Mouse (Mus musculus) midbrain, embryonic 10.5 days (tissue): ENCODE results near the gene Ctnnb1. TPM values are rescaled to one million over a fixed set of nuclear protein-coding genes. Genes with fewer than 3 reads are reported as not detected.

Source experiments
- DNase-seq: peaks from one replicate; pipeline ENCODE4 v3.0.0-alpha.2; 2017; ENCODE audit warnings: low spot score
- H3K27ac ChIP-seq: fragments of 300-500 bp; sonication (generic); replicated peaks from 2 replicates; pipeline ENCODE4 v1.5.1; 2016; ENCODE audit warnings: mild to moderate bottlenecking
- H3K27me3 ChIP-seq: fragments of 300-500 bp; sonication (generic); 2 replicates; pipeline ENCODE4 v1.6.1; 2016; ENCODE audit warnings: low read depth, mild to moderate bottlenecking; ENCODE audit not compliant: poor library complexity, severe bottlenecking
- H3K36me3 ChIP-seq: fragments of 300-500 bp; sonication (generic); 2 replicates; pipeline ENCODE4 v1.6.1; 2016; ENCODE audit warnings: mild to moderate bottlenecking, moderate library complexity
- H3K4me1 ChIP-seq: fragments of 300-500 bp; sonication (generic); 2 replicates; pipeline ENCODE4 v1.6.1; 2016
- H3K4me3 ChIP-seq: fragments of 300-500 bp; sonication (generic); 2 replicates; pipeline ENCODE4 v1.5.1; 2016; ENCODE audit warnings: mild to moderate bottlenecking, moderate library complexity
- H3K9me3 ChIP-seq: fragments of 300-500 bp; sonication (generic); replicated peaks from 2 replicates; pipeline ENCODE4 v1.6.1; 2016; ENCODE audit warnings: mild to moderate bottlenecking
- WGBS: fragments of 180-500 bp; shearing (Covaris S2); methylation state at CpG from one replicate; pipeline ENCODE4 v1.1.7; 2016; 5-methylcytosine and 5-hydroxymethylcytosine counted together
- microRNA-seq: library from miRNA; unstranded; fragments of <30 nt; microRNA quantifications from one replicate; pipeline ENCODE4, GENCODE M21; 2017
- polyA plus RNA-seq: library from polyadenylated mRNA; unstranded; fragments of >200 nt; fragmentation: Nextera tagmentation; extraction: Ambion mirVana; gene quantifications from 2 replicates; pipeline ENCODE4 v1.2.1, GENCODE M21; 2016

Gene Ctnnb1
- polyA plus RNA-seq, 1 experiment from 2014 or later, result 633 TPM

GRCm38 (mm10) chr9:120993004-120993403 is 64.0 kb downstream of the Ctnnb1 start:
- Histone ChIP-seq H3K36me3 (no peaks in the 10 kb centered on the region), H3K27ac (no peak overlapping the region), H3K4me3 (no peak overlapping the region), H3K4me1 (peaks cover 48% of the 10 kb centered on the region), H3K27me3 (no peaks in the 10 kb centered on the region), H3K9me3 (no peaks in the 10 kb centered on the region)
- WGBS, result 73% methylated on average over 10 of the region's 10 CpGs
- DNase-seq, result no peak

- Histone ChIP-seq H3K27me3 (no peaks in the 10 kb centered on the region), H3K4me3 (no peak overlapping the region), H3K36me3 (no peaks in the 10 kb centered on the region), H3K9me3 (no peaks in the 10 kb centered on the region), H3K27ac (peak overlapping the region; percentile 1; the same call in 1 of the 2 replicates), H3K4me1 (peaks cover 41% of the 10 kb centered on the region)
- WGBS, result 82% methylated on average over 15 of the region's 15 CpGs
- DNase-seq, result no peak
These were observed 65.5 kb downstream of the Ctnnb1 start for GRCm38 (mm10) chr9:120994223-120995155.

- Histone ChIP-seq H3K9me3 (no peaks in the 10 kb centered on the region), H3K36me3 (no peaks in the 10 kb centered on the region), H3K4me1 (peaks cover 9% of the 10 kb centered on the region; the same call in 1 of the 2 replicates), H3K4me3 (no peak overlapping the region), H3K27me3 (no peaks in the 10 kb centered on the region), H3K27ac (no peak overlapping the region)
- WGBS, result 87% methylated on average over 11 of the region's 11 CpGs
- DNase-seq, result no peak
These were observed 69.7 kb downstream of the Ctnnb1 start for GRCm38 (mm10) chr9:120998696-120999095.

GRCm38 (mm10) chr9:121000641-121001320 is 71.8 kb downstream of the Ctnnb1 start:
- H3K4me3 ChIP-seq, result no peak overlapping the region
- H3K36me3 ChIP-seq, result no peaks in the 10 kb centered on the region
- H3K27me3 ChIP-seq, result no peaks in the 10 kb centered on the region
- H3K4me1 ChIP-seq, result no peaks in the 10 kb centered on the region
- no peaks in the 10 kb centered on the region for H3K9me3 ChIP-seq
- no peak for DNase-seq
- WGBS, result 83% methylated on average over 7 of the region's 7 CpGs
- H3K27ac ChIP-seq, result no peak overlapping the region

- Histone ChIP-seq H3K9me3 (no peaks in the 10 kb centered on the region), H3K4me3 (no peak overlapping the region), H3K27ac (no peak overlapping the region), H3K36me3 (no peaks in the 10 kb centered on the region), H3K4me1 (no peaks in the 10 kb centered on the region), H3K27me3 (no peaks in the 10 kb centered on the region)
- 81% methylated on average over 15 of the region's 15 CpGs for WGBS
- DNase-seq, result no peak
These were observed 72.9 kb downstream of the Ctnnb1 start for GRCm38 (mm10) chr9:121001681-121002540.

- Histone ChIP-seq H3K4me1 (peaks cover 13% of the 10 kb centered on the region), H3K9me3 (no peaks in the 10 kb centered on the region), H3K27me3 (no peaks in the 10 kb centered on the region), H3K27ac (no peak overlapping the region), H3K36me3 (no peaks in the 10 kb centered on the region), H3K4me3 (no peak overlapping the region)
- no peak for DNase-seq
- WGBS, result 85% methylated on average over 7 of the region's 7 CpGs
These were observed 76.9 kb downstream of the Ctnnb1 start for GRCm38 (mm10) chr9:121005961-121006360.

Small RNA genes lying within 50 kb of the gene (microRNA-seq; reads per million reads assigned to microRNA genes)
- gene Mir7090, result not detected
